In the genomic region with DNA sequence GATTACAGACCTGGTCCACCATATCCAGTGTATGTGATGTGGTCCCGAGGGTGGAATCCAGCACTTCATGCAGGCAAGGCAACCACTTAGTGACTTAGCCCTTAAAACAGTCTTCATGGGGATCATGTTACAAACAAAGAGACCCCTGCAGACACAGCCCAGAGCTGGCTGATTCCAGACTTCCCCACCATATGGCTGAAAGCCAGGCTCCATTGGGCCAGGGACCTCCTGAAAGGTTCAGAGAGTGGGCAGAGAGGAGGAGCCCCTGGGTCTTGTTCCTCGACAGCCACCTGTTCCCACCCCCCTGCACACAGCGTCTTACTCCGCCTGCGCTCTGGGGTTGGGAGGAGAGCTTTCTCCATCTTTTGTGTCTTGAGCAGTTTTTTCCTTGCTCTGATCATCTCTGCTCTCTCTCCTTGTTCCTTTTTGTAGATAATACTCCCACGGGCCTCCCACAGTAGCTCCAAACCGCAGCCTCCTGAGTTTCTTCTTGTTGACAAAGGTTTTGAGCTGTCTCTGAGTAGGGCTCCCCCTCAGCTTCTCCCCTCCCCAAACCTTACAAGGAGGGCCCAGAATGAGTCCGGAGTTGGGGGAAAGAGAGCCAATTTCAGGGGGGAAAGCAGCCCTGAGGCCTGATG, we compare ENCODE assay signal across 21 mouse cellular contexts. TPM values are rescaled to one million over a fixed set of nuclear protein-coding genes. Genes with fewer than 3 reads are reported as not detected.
DNase-seq lines count a peak whose midpoint lies in the region; ATAC-seq lines count a peak whose summit lies in the region.
"Had no signal": no experiment of that assay in that cellular context is flagged by ENCODE, and none has a peak within 500 bp of the region (broad histone marks: within the 10 kb centered on the region; RNA-seq: fewer than 3 reads in every experiment).

No protein-coding gene starts in this region.

- 6% methylated on average over 8 of the region's 8 CpGs for WGBS in embryonic facial prominence, embryonic 13.5 days

- 0 out of 2 replicates have a peak, but pooled peaks have one; percentile 12 for ATAC-seq in embryonic facial prominence, embryonic 13.5 days (ENCODE audit: insufficient number of reproducible peaks, insufficient read depth, low FRiP score, low TSS enrichment, low read depth)
- ATAC-seq: CD4-positive, CD25-positive, alpha-beta regulatory T cell, adult 4 months; midbrain, embryonic 16.5 days had no signal

- peak; percentile 61 for DNase-seq in right cerebral cortex, adult 18-20 months
- no peak for DNase-seq in right cerebral cortex, postnatal 14 days
- peak; percentile 50 for DNase-seq in embryo, embryonic 10 days (ENCODE audit: low spot score)
- DNase-seq in mesoderm, embryonic 11.5 days (ENCODE audit: low read depth, low spot score): peak; percentile 56
- DNase-seq in urinary bladder, postnatal 10 days (ENCODE audit: low spot score): no peak
- DNase-seq in thymus, postnatal 14 days: no peak
- no peak for DNase-seq in adrenal gland, postnatal 4 days (ENCODE audit: low spot score in 2 of 2)
- DNase-seq: adrenal gland, postnatal 36 days; cerebellum, adult 18-20 months; heart, adult 11 months; kidney, adult 8-10 months; retina, postnatal 1 day; thymus, postnatal 36 days had no signal

- peaks cover 68% of the 10 kb centered on the region for H3K27me3 ChIP-seq in embryonic facial prominence, embryonic 13.5 days

- no peak overlapping the region for H3K27ac ChIP-seq in embryonic facial prominence, embryonic 13.5 days
- H3K27ac ChIP-seq: hindbrain, embryonic 15.5 days; neural tube, embryonic 13.5 days had no signal

- H3K4me2 ChIP-seq in embryonic facial prominence, embryonic 13.5 days: peak overlapping the region; percentile 20; the same call in 1 of the 2 replicates
- H3K4me2 ChIP-seq: hindbrain, embryonic 15.5 days; liver, embryonic 11.5 days; lung, embryonic 14.5 days; neural tube, embryonic 13.5 days had no signal

- H3K36me3 ChIP-seq in embryonic facial prominence, embryonic 13.5 days: no peaks in the 10 kb centered on the region
- H3K36me3 ChIP-seq: hindbrain, embryonic 15.5 days; neural tube, embryonic 13.5 days had no signal

- peaks cover 53% of the 10 kb centered on the region for H3K4me1 ChIP-seq in embryonic facial prominence, embryonic 13.5 days

- no peaks in the 10 kb centered on the region for H3K9me3 ChIP-seq in embryonic facial prominence, embryonic 13.5 days
- H3K9me3 ChIP-seq: hindbrain, embryonic 15.5 days; neural tube, embryonic 13.5 days had no signal

- H3K4me3 ChIP-seq in embryonic facial prominence, embryonic 13.5 days: no peak overlapping the region
- H3K4me3 ChIP-seq: hindbrain, embryonic 15.5 days; neural tube, embryonic 13.5 days had no signal

- H3K9ac ChIP-seq in embryonic facial prominence, embryonic 13.5 days: no peak overlapping the region
- H3K9ac ChIP-seq: hindbrain, embryonic 15.5 days; lung, embryonic 14.5 days; neural tube, embryonic 13.5 days had no signal

RNA-seq across cellular contexts. Expression of a gene that starts 3.2 kb away (rescaled TPM):
- 1.4 and 2.0 TPM in 2 replicates for polyA plus RNA-seq in embryonic facial prominence, embryonic 13.5 days (2015; fragmentation: Nextera tagmentation; extraction: Ambion mirVana)
- total RNA-seq in adrenal gland, postnatal 4 days (2021): 1 to 10 TPM; 3.8 to 6.7 TPM
- total RNA-seq: gastrocnemius, adult 18-20 months had no signal

RNA-seq across cellular contexts. Expression of a gene that starts 30.3 kb away (rescaled TPM):
- polyA plus RNA-seq in embryonic facial prominence, embryonic 13.5 days (2015; fragmentation: Nextera tagmentation; extraction: Ambion mirVana): 131 and 146 TPM in 2 replicates
- 10 to 100 TPM; 72.0 to 72.8 TPM for total RNA-seq in adrenal gland, postnatal 4 days (2021)

Comparison
In these comparisons a context has a peak if more than half of its experiments do, and no peak if none do; other contexts are left out.
1. DNase-seq: peak in right cerebral cortex, adult 18-20 months (single experiment), embryo, embryonic 10 days (single experiment) and mesoderm, embryonic 11.5 days (single experiment); none in right cerebral cortex, postnatal 14 days (single experiment), urinary bladder, postnatal 10 days (single experiment), thymus, postnatal 14 days (single experiment) and adrenal gland, postnatal 4 days (0 of 2).